Mouse (Mus musculus) erythroblast, embryonic 14.5 days (primary cell): ENCODE results near the gene Fasn.
"Not testable (repeated sequence)": the region's sequence is repeated elsewhere in the genome, so short reads cannot be mapped to it uniquely, and the experiment has no call there.

Experiments
- GATA1 ChIP-seq: IDR thresholded peaks from 2 replicates; pipeline ENCODE4 v1.6.1; 2012; ENCODE audit warnings: low read length, inconsistent platforms, mixed read lengths
- TAL1 ChIP-seq: IDR thresholded peaks from 3 replicates; pipeline ENCODE4 v1.6.1; 2012; ENCODE audit warnings: low read length, inconsistent platforms, mixed read lengths

- not testable (repeated sequence) for TF ChIP-seq TAL1, GATA1
Observed at GRCm38 (mm10) chr11:120767023-120767422, 57.3 kb downstream of the Fasn start.
